Mouse (Mus musculus): Measurements from ENCODE around the gene Vmn1r173. TPM values are rescaled to one million over a fixed set of nuclear protein-coding genes. Genes with fewer than 3 reads are reported as not detected.
"Not testable (repeated sequence)": the region's sequence is repeated elsewhere in the genome, so short reads cannot be mapped to it uniquely, and the experiment has no call there.

Gene Vmn1r173
- polyA plus RNA-seq (2015; fragmentation: Nextera tagmentation; extraction: Ambion mirVana), result not detected in 2 replicates

DNA sequence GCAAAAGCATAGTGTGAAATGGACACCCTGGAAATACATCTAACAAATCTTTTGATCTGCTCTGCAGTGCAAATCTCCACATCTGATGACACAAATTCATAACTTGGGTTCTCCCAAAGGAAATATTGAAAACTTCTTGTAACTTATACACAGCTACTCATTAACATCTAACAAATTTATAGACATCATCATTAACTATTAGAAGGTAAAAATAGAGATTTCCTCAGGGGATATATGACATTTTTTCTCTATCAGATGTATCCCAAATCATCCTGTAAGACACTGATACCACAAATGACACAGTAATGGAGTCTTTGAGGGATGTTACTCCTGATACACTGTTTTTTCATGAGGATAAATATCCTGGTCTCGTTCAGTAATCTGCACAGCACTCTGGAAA is at the start of gene Vmn1r173:
Vmn1r173 (plus strand) TSS at position 301 of the 400 bp plus-strand sequence.
- H3K9me3 ChIP-seq (ENCODE audit: control insufficient read depth); H3K9ac ChIP-seq (ENCODE audit: low read depth, low read length); H3K4me1 ChIP-seq (replicated peaks; ENCODE audit: control insufficient read depth, insufficient read depth, low read length); H3K27me3 ChIP-seq (replicated peaks; ENCODE audit: control insufficient read depth, insufficient read depth, low read length); H3K27ac ChIP-seq (ENCODE audit: low read depth, low read length); H3K4me2 ChIP-seq (replicated peaks; ENCODE audit: low read depth); H3K4me3 ChIP-seq (ENCODE audit: low read depth, low read length); H3K36me3 ChIP-seq (ENCODE audit: control insufficient read depth, insufficient read depth); ATAC-seq: not testable (repeated sequence)
- 35% methylated on average over 1 of the region's 1 CpGs for WGBS

DNA sequence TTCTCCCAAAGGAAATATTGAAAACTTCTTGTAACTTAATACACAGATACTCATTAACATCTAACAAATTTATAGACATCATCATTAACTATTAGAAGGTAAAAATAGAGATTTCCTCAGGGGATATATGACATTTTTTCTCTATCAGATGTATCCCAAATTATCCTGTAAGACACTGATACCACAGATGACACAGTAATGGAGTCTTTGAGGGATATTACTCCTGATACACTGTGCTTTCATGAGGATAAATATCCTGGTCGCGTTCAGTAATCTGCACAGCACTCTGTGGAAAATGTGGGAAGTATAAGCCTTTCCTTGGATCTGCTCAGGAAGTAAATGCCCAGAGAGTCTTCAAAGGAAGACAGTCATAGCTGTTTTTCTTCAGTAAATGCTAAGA is 42.5 kb upstream of the Vmn1r173 start, which contains the start of gene Vmn1r172:
Vmn1r172 (plus strand) TSS at position 301 of the 400 bp plus-strand sequence.
- Histone ChIP-seq H3K36me3 (ENCODE audit: control insufficient read depth, insufficient read depth) (no peaks in the 10 kb centered on the region), H3K9me3 (ENCODE audit: control insufficient read depth) (no peaks in the 10 kb centered on the region), H3K4me3 (ENCODE audit: low read depth, low read length) (no peak within 1 kb of the TSS), H3K27ac (ENCODE audit: low read depth, low read length) (no peak within 1 kb of the TSS), H3K9ac (ENCODE audit: low read depth, low read length) (no peak within 1 kb of the TSS), H3K27me3 (replicated peaks; ENCODE audit: control insufficient read depth, insufficient read depth, low read length) (no peaks in the 10 kb centered on the region), H3K4me2 (replicated peaks; ENCODE audit: low read depth) (no peak within 1 kb of the TSS), H3K4me1 (replicated peaks; ENCODE audit: control insufficient read depth, insufficient read depth, low read length) (no peaks in the 10 kb centered on the region)
- ATAC-seq, result no peak
- TF ChIP-seq CTCF (IDR thresholded peaks at IDR 0.05; ENCODE audit: low read depth), result no peak
- WGBS, result 72% methylated on average over 2 of the region's 2 CpGs

DNA sequence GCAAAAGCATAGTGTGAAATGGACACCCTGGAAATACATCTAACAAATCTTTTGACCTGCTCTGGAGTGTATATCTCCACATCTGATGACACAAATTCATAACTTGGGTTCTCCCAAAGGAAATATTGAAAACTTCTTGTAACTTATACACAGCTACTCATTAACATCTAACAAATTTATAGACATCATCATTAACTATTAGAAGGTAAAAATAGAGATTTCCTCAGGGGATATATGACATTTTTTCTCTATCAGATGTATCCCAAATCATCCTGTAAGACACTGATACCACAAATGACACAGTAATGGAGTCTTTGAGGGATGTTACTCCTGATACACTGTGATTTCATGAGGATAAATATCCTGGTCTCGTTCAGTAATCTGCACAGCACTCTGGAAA is 51.5 kb downstream of the Vmn1r173 start, which contains the start of gene Vmn1r174:
Vmn1r174 (plus strand) TSS at position 301 of the 400 bp plus-strand sequence.
- H3K27ac ChIP-seq (ENCODE audit: low read depth, low read length); ATAC-seq; H3K27me3 ChIP-seq (replicated peaks; ENCODE audit: control insufficient read depth, insufficient read depth, low read length); H3K4me2 ChIP-seq (replicated peaks; ENCODE audit: low read depth); H3K9ac ChIP-seq (ENCODE audit: low read depth, low read length); H3K9me3 ChIP-seq (ENCODE audit: control insufficient read depth); H3K4me3 ChIP-seq (ENCODE audit: low read depth, low read length); H3K36me3 ChIP-seq (ENCODE audit: control insufficient read depth, insufficient read depth); H3K4me1 ChIP-seq (replicated peaks; ENCODE audit: control insufficient read depth, insufficient read depth, low read length): not testable (repeated sequence)
- WGBS, result 53% methylated on average over 1 of the region's 1 CpGs

Other genes starting within 250 kb of the Vmn1r173 start
- not detected in 2 replicates for gene Vmn1r167, start 193.5 kb upstream of the Vmn1r173 start, polyA plus RNA-seq (2015; fragmentation: Nextera tagmentation; extraction: Ambion mirVana)
- gene Vmn1r168, start 161.0 kb upstream of the Vmn1r173 start, polyA plus RNA-seq (2015; fragmentation: Nextera tagmentation; extraction: Ambion mirVana), result not detected in 2 replicates
- not detected in 2 replicates for gene Vmn1r169, start 125.2 kb upstream of the Vmn1r173 start, polyA plus RNA-seq (2015; fragmentation: Nextera tagmentation; extraction: Ambion mirVana)
- gene Vmn1r170, start 94.5 kb upstream of the Vmn1r173 start, polyA plus RNA-seq (2015; fragmentation: Nextera tagmentation; extraction: Ambion mirVana), result not detected in 2 replicates
- gene Vmn1r171, start 70.0 kb upstream of the Vmn1r173 start, polyA plus RNA-seq (2015; fragmentation: Nextera tagmentation; extraction: Ambion mirVana), result not detected in 2 replicates
- gene Vmn1r172, start 42.4 kb upstream of the Vmn1r173 start, polyA plus RNA-seq (2015; fragmentation: Nextera tagmentation; extraction: Ambion mirVana), result not detected in 2 replicates
- not detected in 2 replicates for gene Vmn1r174, start 51.6 kb downstream of the Vmn1r173 start, polyA plus RNA-seq (2015; fragmentation: Nextera tagmentation; extraction: Ambion mirVana)
- gene Vmn1r175, start 109.9 kb downstream of the Vmn1r173 start, polyA plus RNA-seq (2015; fragmentation: Nextera tagmentation; extraction: Ambion mirVana), result not detected in 2 replicates
- not detected in 2 replicates for gene Vmn1r176, start 136.7 kb downstream of the Vmn1r173 start, polyA plus RNA-seq (2015; fragmentation: Nextera tagmentation; extraction: Ambion mirVana)
- gene Vmn1r177, start 165.7 kb downstream of the Vmn1r173 start, polyA plus RNA-seq (2015; fragmentation: Nextera tagmentation; extraction: Ambion mirVana), result not detected in 2 replicates
- not detected in 2 replicates for gene Vmn1r178, start 191.3 kb downstream of the Vmn1r173 start, polyA plus RNA-seq (2015; fragmentation: Nextera tagmentation; extraction: Ambion mirVana)
- gene Vmn1r179, start 226.3 kb downstream of the Vmn1r173 start, polyA plus RNA-seq (2015; fragmentation: Nextera tagmentation; extraction: Ambion mirVana), result not detected in 2 replicates
- not detected in 2 replicates for gene Vmn1r180, start 249.9 kb downstream of the Vmn1r173 start, polyA plus RNA-seq (2015; fragmentation: Nextera tagmentation; extraction: Ambion mirVana)

All from intestine, postnatal 0 days (tissue).